14 mouse cellular contexts compared by ENCODE assay signal in genomic region chr9:45851776-45852175, GRCm38 (mm10).
"Had no signal": no experiment of that assay in that cellular context is flagged by ENCODE, and none has a peak within 500 bp of the region (broad histone marks: within the 10 kb centered on the region; RNA-seq: fewer than 3 reads in every experiment).

No protein-coding gene starts in this region.

- DNase-seq: kidney, adult 18-20 months; kidney, adult 9 months; kidney, postnatal 10 days; kidney, postnatal 4 days; left cerebral cortex, postnatal 4 days; lung, embryonic 14.5 days; thymus, postnatal 25 days had no signal

- H3K27ac ChIP-seq: limb, embryonic 12.5 days; limb, embryonic 15.5 days; liver, embryonic 14.5 days; macrophage; midbrain, embryonic 13.5 days had no signal

- H3K4me1 ChIP-seq: limb, embryonic 12.5 days had no signal

- H3K4me3 ChIP-seq: intestine, embryonic 15.5 days; limb, embryonic 12.5 days; limb, embryonic 15.5 days; midbrain, embryonic 13.5 days had no signal

- H3K4me2 ChIP-seq: intestine, embryonic 15.5 days; limb, embryonic 12.5 days; limb, embryonic 15.5 days; lung, embryonic 14.5 days; midbrain, embryonic 13.5 days had no signal

- H3K9me3 ChIP-seq: intestine, embryonic 15.5 days; limb, embryonic 12.5 days; limb, embryonic 15.5 days; midbrain, embryonic 13.5 days had no signal

- H3K36me3 ChIP-seq: intestine, embryonic 15.5 days had no signal

- H3K27me3 ChIP-seq: intestine, embryonic 15.5 days; limb, embryonic 12.5 days; limb, embryonic 15.5 days; midbrain, embryonic 13.5 days had no signal

- ATAC-seq: intestine, embryonic 15.5 days; lung, postnatal 0 days; midbrain, embryonic 13.5 days had no signal

- H3K9ac ChIP-seq: intestine, embryonic 15.5 days; limb, embryonic 12.5 days; limb, embryonic 15.5 days; liver, embryonic 14.5 days; lung, embryonic 14.5 days; midbrain, embryonic 13.5 days had no signal
